Mouse (Mus musculus): ENCODE measurements around the gene Nox3. TPM values are rescaled to one million over a fixed set of nuclear protein-coding genes. Genes with fewer than 3 reads are reported as not detected.

The Nox3 gene
- total RNA-seq (2023): not detected

DNA sequence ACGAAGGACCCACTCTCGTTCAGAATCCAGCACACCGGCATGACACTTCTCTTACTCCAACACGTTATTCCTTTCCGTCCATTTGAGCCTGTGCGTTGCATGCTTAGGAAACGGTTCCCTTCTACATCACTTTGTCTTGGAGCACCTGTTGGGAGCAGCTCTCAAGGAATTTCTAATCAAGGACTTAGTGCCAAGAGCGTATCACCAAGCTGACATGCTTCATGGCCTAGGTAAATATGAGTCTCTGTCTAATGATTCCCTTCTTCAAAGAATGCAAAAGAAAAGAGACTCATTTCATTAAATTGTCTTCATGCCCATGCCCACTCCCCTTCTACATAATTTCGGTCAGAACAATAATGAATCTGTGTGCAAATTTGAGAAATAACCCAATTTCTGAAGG lies at the start of gene Nox3:
Gene Nox3, minus strand, starts transcription at position 101 of the 400 bp plus-strand sequence.

Other genes starting within 250 kb of the Nox3 start
- gene Cldn20, start 163.7 kb downstream of the Nox3 start, total RNA-seq (2023): 1 to 10 TPM; 4.1 to 5.9 TPM
- gene Tfb1m, start 138.5 kb downstream of the Nox3 start, total RNA-seq (2023): 1 to 10 TPM; 4.6 to 4.8 TPM